Mouse (Mus musculus): ENCODE data around the gene Baz1b. TPM values are rescaled to one million over a fixed set of nuclear protein-coding genes. Genes with fewer than 3 reads are reported as not detected.
A peak's percentile ranks its signal among the peaks of the same experiment; 100 is the strongest.

Baz1b gene
- total and polyA plus RNA-seq, 2 experiments from 2014 or later: 11.9 to 30.0 TPM

- H3K36me3 ChIP-seq (replicated peaks; ENCODE audit: control insufficient read depth, insufficient read depth, low read length): no peaks in the 10 kb centered on the region
- no peak overlapping the region for H3K4me2 ChIP-seq (ENCODE audit: low read depth, low read length)
- DNase-seq (ENCODE audit: low spot score) (no peak), ATAC-seq (ENCODE audit: insufficient read depth, low read depth) (no peak)
- no peaks in the 10 kb centered on the region for H3K9me3 ChIP-seq (replicated peaks; ENCODE audit: control insufficient read depth, low read length)
- peaks cover 8% of the 10 kb centered on the region; the same call in 1 of the 2 replicates for H3K27me3 ChIP-seq (ENCODE audit: control insufficient read depth, insufficient read depth, low read length)
- WGBS: 68% methylated on average over 12 of the region's 12 CpGs
- no peak for TF ChIP-seq CTCF (IDR thresholded peaks at IDR 0.05; ENCODE audit: low read depth)
- no peak for TF ChIP-seq EP300 (IDR thresholded peaks at IDR 0.05; ENCODE audit: low read depth)
- H3K4me1 ChIP-seq (ENCODE audit: control insufficient read depth, insufficient read depth): no peaks in the 10 kb centered on the region; the same call in 1 of the 2 replicates
- H3K9ac ChIP-seq (replicated peaks; ENCODE audit: low read depth, low read length): no peak overlapping the region
- no peak overlapping the region for H3K27ac ChIP-seq (ENCODE audit: low read depth)
- H3K4me3 ChIP-seq (ENCODE audit: low read depth, low read length): no peak overlapping the region
Observed at GRCm38 (mm10) chr5:135271563-135272165, 84.6 kb downstream of the Baz1b start.

- Histone ChIP-seq H3K4me2 (ENCODE audit: low read depth, low read length) (peak overlapping the region; percentile 31), H3K9me3 (replicated peaks; ENCODE audit: control insufficient read depth, low read length) (no peaks in the 10 kb centered on the region), H3K27ac (ENCODE audit: low read depth) (0 out of 2 replicates have a peak overlapping the region, but pooled peaks have one; percentile 5), H3K27me3 (ENCODE audit: control insufficient read depth, insufficient read depth, low read length) (peaks cover 9% of the 10 kb centered on the region; the same call in 1 of the 2 replicates), H3K9ac (replicated peaks; ENCODE audit: low read depth, low read length) (no peak overlapping the region), H3K4me1 (ENCODE audit: control insufficient read depth, insufficient read depth) (no peaks in the 10 kb centered on the region; the same call in 1 of the 2 replicates), H3K4me3 (ENCODE audit: low read depth, low read length) (no peak overlapping the region), H3K36me3 (replicated peaks; ENCODE audit: control insufficient read depth, insufficient read depth, low read length) (no peaks in the 10 kb centered on the region)
- DNase-seq (ENCODE audit: low spot score): no peak
- TF ChIP-seq EP300 (IDR thresholded peaks at IDR 0.05; ENCODE audit: low read depth) (no peak), CTCF (IDR thresholded peaks at IDR 0.05; ENCODE audit: low read depth) (no peak)
- WGBS: 27% methylated on average over 15 of the region's 15 CpGs
- ATAC-seq (ENCODE audit: insufficient read depth, low read depth): no peak
Observed at GRCm38 (mm10) chr5:135274663-135275396, 87.8 kb downstream of the Baz1b start.

GRCm38 (mm10) chr5:135276597-135276996 is 89.5 kb downstream of the Baz1b start:
- no peak overlapping the region for H3K4me3 ChIP-seq (ENCODE audit: low read depth, low read length)
- DNase-seq (ENCODE audit: low spot score): no peak

GRCm38 (mm10) chr5:135280226-135280625 is 93.2 kb downstream of the Baz1b start:
- Histone ChIP-seq H3K36me3 (replicated peaks; ENCODE audit: control insufficient read depth, insufficient read depth, low read length) (no peaks in the 10 kb centered on the region), H3K4me2 (ENCODE audit: low read depth, low read length) (no peak overlapping the region), H3K27ac (ENCODE audit: low read depth) (no peak overlapping the region), H3K4me3 (ENCODE audit: low read depth, low read length) (no peak overlapping the region), H3K9ac (replicated peaks; ENCODE audit: low read depth, low read length) (no peak overlapping the region), H3K9me3 (replicated peaks; ENCODE audit: control insufficient read depth, low read length) (no peaks in the 10 kb centered on the region), H3K4me1 (ENCODE audit: control insufficient read depth, insufficient read depth) (no peaks in the 10 kb centered on the region; the same call in 1 of the 2 replicates), H3K27me3 (ENCODE audit: control insufficient read depth, insufficient read depth, low read length) (peaks cover 9% of the 10 kb centered on the region; the same call in 1 of the 2 replicates)
- WGBS: 43% methylated on average over 9 of the region's 9 CpGs
- no peak for ATAC-seq (ENCODE audit: insufficient read depth, low read depth)
- TF ChIP-seq EP300 (IDR thresholded peaks at IDR 0.05; ENCODE audit: low read depth) (no peak), CTCF (IDR thresholded peaks at IDR 0.05; ENCODE audit: low read depth) (no peak)
- no peak for DNase-seq (ENCODE audit: low spot score)

More at GRCm38 (mm10) chr5:135276597-135276996, 89.5 kb downstream of the Baz1b start:
- no peak for ATAC-seq (ENCODE audit: insufficient read depth, low read depth)
- H3K4me1 ChIP-seq (ENCODE audit: control insufficient read depth, insufficient read depth): no peaks in the 10 kb centered on the region; the same call in 1 of the 2 replicates
- peaks cover 9% of the 10 kb centered on the region; the same call in 1 of the 2 replicates for H3K27me3 ChIP-seq (ENCODE audit: control insufficient read depth, insufficient read depth, low read length)
- H3K36me3 ChIP-seq (replicated peaks; ENCODE audit: control insufficient read depth, insufficient read depth, low read length): no peaks in the 10 kb centered on the region
- peak overlapping the region; percentile 39 for H3K4me2 ChIP-seq (ENCODE audit: low read depth, low read length)
- WGBS: 11% methylated on average over 36 of the region's 36 CpGs
- 0 out of 2 replicates have a peak overlapping the region, but pooled peaks have one; percentile 15 for H3K9ac ChIP-seq (replicated peaks; ENCODE audit: low read depth, low read length)
- H3K27ac ChIP-seq (ENCODE audit: low read depth): no peak overlapping the region
- no peaks in the 10 kb centered on the region for H3K9me3 ChIP-seq (replicated peaks; ENCODE audit: control insufficient read depth, low read length)
- TF ChIP-seq CTCF (IDR thresholded peaks at IDR 0.05; ENCODE audit: low read depth) (no peak), EP300 (IDR thresholded peaks at IDR 0.05; ENCODE audit: low read depth) (no peak)

GRCm38 (mm10) chr5:135285211-135285610 is 98.1 kb downstream of the Baz1b start:
- H3K27ac ChIP-seq (ENCODE audit: low read depth): no peak overlapping the region
- no peaks in the 10 kb centered on the region for H3K27me3 ChIP-seq (ENCODE audit: control insufficient read depth, insufficient read depth, low read length)
- ATAC-seq (ENCODE audit: insufficient read depth, low read depth) (no peak), DNase-seq (ENCODE audit: low spot score) (no peak)
- no peak overlapping the region for H3K9ac ChIP-seq (replicated peaks; ENCODE audit: low read depth, low read length)
- H3K4me2 ChIP-seq (ENCODE audit: low read depth, low read length): no peak overlapping the region
- H3K36me3 ChIP-seq (replicated peaks; ENCODE audit: control insufficient read depth, insufficient read depth, low read length): no peaks in the 10 kb centered on the region
- H3K4me3 ChIP-seq (ENCODE audit: low read depth, low read length): no peak overlapping the region
- no peaks in the 10 kb centered on the region for H3K4me1 ChIP-seq (ENCODE audit: control insufficient read depth, insufficient read depth)
- no peaks in the 10 kb centered on the region for H3K9me3 ChIP-seq (replicated peaks; ENCODE audit: control insufficient read depth, low read length)
- 66% methylated on average over 3 of the region's 3 CpGs for WGBS
- TF ChIP-seq EP300 (IDR thresholded peaks at IDR 0.05; ENCODE audit: low read depth) (no peak), CTCF (IDR thresholded peaks at IDR 0.05; ENCODE audit: low read depth) (no peak)
